Mouse (Mus musculus) forebrain, embryonic 14.5 days (tissue): ENCODE results near the gene Bdh2. TPM values are rescaled to one million over a fixed set of nuclear protein-coding genes. Genes with fewer than 3 reads are reported as not detected.

ENCODE experiments used
- ATAC-seq: fragments of 200-750 bp; cut with Nextera tagmentation; 2 replicates; pipeline ENCODE4 v1.8.0; 2017; ENCODE audit warnings: mild to moderate bottlenecking, moderate library complexity
- DNase-seq: peaks from one replicate; pipeline ENCODE4 v3.0.0-alpha.2; 2015; ENCODE audit warnings: low spot score
- H3K27ac ChIP-seq: fragments of 300-500 bp; sonication (generic); 2 replicates; pipeline ENCODE4 v1.5.1; 2014; ENCODE audit warnings: low read depth, mild to moderate bottlenecking, control low read depth, low read length, moderate library complexity
- H3K27me3 ChIP-seq: fragments of 300-500 bp; sonication (generic); replicated peaks from 2 replicates; pipeline ENCODE4 v1.6.1; 2014; ENCODE audit warnings: low read length, control low read depth, mixed read lengths; ENCODE audit not compliant: control insufficient read depth, insufficient read depth
- H3K36me3 ChIP-seq: fragments of 300-500 bp; sonication (generic); 2 replicates; pipeline ENCODE4 v1.6.1; 2014; ENCODE audit warnings: low read length, control low read depth; ENCODE audit not compliant: control insufficient read depth, insufficient read depth
- H3K4me1 ChIP-seq: fragments of 300-500 bp; sonication (generic); 2 replicates; pipeline ENCODE4 v1.6.1; 2014; ENCODE audit warnings: antibody characterized with exemption, low read length, control low read depth; ENCODE audit not compliant: control insufficient read depth, insufficient read depth
- H3K4me2 ChIP-seq: fragments of 300-500 bp; sonication (generic); 2 replicates; pipeline ENCODE4 v1.6.1; 2014; ENCODE audit warnings: mild to moderate bottlenecking, control low read depth, low read length
- H3K4me3 ChIP-seq: fragments of 300-500 bp; sonication (generic); 2 replicates; pipeline ENCODE4 v1.5.1; 2014; ENCODE audit warnings: low read depth, low read length, control low read depth
- H3K9ac ChIP-seq: fragments of 300-500 bp; sonication (generic); 2 replicates; pipeline ENCODE4 v1.6.1; 2014; ENCODE audit warnings: mild to moderate bottlenecking, low read length, control low read depth, moderate library complexity
- H3K9me3 ChIP-seq: fragments of 300-500 bp; sonication (generic); replicated peaks from 2 replicates; pipeline ENCODE4 v1.6.1; 2016; ENCODE audit warnings: low read length, control low read depth, mixed read lengths; ENCODE audit not compliant: control insufficient read depth
- WGBS: fragments of 180-500 bp; shearing (Covaris S2); extraction: QIAGEN DNeasy Blood & Tissue Kit; methylation state at CpG from one replicate; pipeline ENCODE4 v1.1.7; 2014; 5-methylcytosine and 5-hydroxymethylcytosine counted together
- polyA plus RNA-seq: library from polyadenylated mRNA; unstranded; fragments of >200 nt; fragmentation: Nextera tagmentation; extraction: Ambion mirVana; gene quantifications from 2 replicates; pipeline ENCODE4 v1.2.1, GENCODE M21; 2014

The Bdh2 gene
- polyA plus RNA-seq, 1 experiment from 2014 or later: 3.8 TPM

- Histone ChIP-seq H3K4me2 (no peak overlapping the region), H3K27ac (no peak overlapping the region), H3K9me3 (no peaks in the 10 kb centered on the region), H3K36me3 (no peaks in the 10 kb centered on the region), H3K4me1 (no peaks in the 10 kb centered on the region), H3K9ac (no peak overlapping the region), H3K4me3 (no peak overlapping the region), H3K27me3 (no peaks in the 10 kb centered on the region)
- DNase-seq (no peak), ATAC-seq (no peak)
- WGBS: 89% methylated on average over 8 of the region's 8 CpGs
Observed at GRCm38 (mm10) chr3:135288138-135288750, 7.2 kb downstream of the Bdh2 start.

- ATAC-seq: no peak
Observed at GRCm38 (mm10) chr3:135289148-135289547, 8.1 kb downstream of the Bdh2 start.

DNA sequence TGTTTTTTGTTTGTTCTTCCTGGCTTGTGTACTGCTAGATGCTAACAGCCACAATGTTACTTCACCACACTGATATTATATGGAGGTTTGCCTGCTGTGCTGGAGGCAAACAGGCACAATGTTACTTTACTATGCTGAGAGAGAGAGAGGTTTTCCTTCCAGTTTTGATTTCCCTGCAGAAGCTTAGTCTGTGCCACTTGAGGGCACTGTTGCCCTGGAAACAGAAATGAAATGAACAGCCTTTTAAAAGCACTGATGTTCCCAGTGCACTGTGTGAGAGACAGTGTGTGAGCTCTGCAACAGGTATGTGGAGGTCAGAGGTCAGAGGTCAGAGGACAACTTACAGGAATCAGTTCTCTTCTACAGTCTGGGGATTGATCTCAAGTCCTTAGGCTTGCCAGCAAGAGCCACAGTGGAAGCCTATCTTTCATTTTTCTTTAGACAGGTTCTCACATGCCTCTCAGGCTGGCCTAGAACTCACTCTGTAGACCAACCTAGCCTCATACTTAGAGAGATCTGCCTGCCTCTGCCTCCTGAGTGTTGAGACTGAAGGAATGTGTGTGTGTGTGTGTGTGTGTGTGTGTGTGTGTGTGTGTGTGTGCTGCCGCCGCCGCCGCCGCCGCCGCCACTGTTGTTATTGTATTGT is 9.4 kb downstream of the Bdh2 start:
- Histone ChIP-seq H3K4me3 (no peak overlapping the region), H3K4me2 (no peak overlapping the region), H3K27me3 (no peaks in the 10 kb centered on the region), H3K9ac (no peak overlapping the region), H3K4me1 (no peaks in the 10 kb centered on the region), H3K27ac (no peak overlapping the region), H3K9me3 (no peaks in the 10 kb centered on the region), H3K36me3 (no peaks in the 10 kb centered on the region)
- 100% methylated on average over 7 of the region's 7 CpGs for WGBS
- DNase-seq (peak; percentile 91), ATAC-seq (peak; percentile 80)

More at GRCm38 (mm10) chr3:135289148-135289547, 8.1 kb downstream of the Bdh2 start:
- no peaks in the 10 kb centered on the region for H3K27me3 ChIP-seq
- no peak overlapping the region for H3K27ac ChIP-seq
- WGBS: 87% methylated on average over 1 of the region's 1 CpGs
- no peak overlapping the region for H3K4me2 ChIP-seq
- H3K9ac ChIP-seq: no peak overlapping the region
- no peaks in the 10 kb centered on the region for H3K9me3 ChIP-seq
- no peaks in the 10 kb centered on the region for H3K36me3 ChIP-seq
- no peak for DNase-seq
- no peaks in the 10 kb centered on the region for H3K4me1 ChIP-seq
- H3K4me3 ChIP-seq: no peak overlapping the region

DNA sequence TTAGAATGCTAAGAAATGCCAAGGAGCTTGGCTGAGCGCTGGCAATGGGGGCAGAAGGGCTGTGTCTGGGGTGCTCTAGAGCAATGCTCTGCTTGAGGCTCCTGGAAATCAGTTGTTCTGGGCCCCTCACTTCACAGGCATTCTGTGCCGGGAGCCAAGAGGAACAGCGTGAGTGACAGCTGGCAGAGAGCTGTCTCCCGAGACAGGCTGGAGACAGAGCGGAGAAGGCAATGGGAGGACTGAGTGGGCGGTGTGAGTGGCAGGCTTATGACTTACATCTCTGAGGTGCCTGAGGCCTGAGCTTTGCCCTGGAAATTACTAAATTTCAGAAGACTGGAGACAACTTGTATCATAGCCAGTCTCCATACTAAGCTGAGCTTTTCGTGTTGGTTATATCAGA is 12.7 kb downstream of the Bdh2 start:
- no peaks in the 10 kb centered on the region for H3K4me1 ChIP-seq
- H3K4me2 ChIP-seq: no peak overlapping the region
- no peak overlapping the region for H3K9ac ChIP-seq
- no peaks in the 10 kb centered on the region for H3K27me3 ChIP-seq
- no peaks in the 10 kb centered on the region for H3K9me3 ChIP-seq
- peak; percentile 39 for DNase-seq
- no peaks in the 10 kb centered on the region for H3K36me3 ChIP-seq
- H3K27ac ChIP-seq: no peak overlapping the region
- 50% methylated on average over 7 of the region's 7 CpGs for WGBS
- H3K4me3 ChIP-seq: no peak overlapping the region
- ATAC-seq: peak; percentile 58; the same call in 1 of the 2 replicates

DNA sequence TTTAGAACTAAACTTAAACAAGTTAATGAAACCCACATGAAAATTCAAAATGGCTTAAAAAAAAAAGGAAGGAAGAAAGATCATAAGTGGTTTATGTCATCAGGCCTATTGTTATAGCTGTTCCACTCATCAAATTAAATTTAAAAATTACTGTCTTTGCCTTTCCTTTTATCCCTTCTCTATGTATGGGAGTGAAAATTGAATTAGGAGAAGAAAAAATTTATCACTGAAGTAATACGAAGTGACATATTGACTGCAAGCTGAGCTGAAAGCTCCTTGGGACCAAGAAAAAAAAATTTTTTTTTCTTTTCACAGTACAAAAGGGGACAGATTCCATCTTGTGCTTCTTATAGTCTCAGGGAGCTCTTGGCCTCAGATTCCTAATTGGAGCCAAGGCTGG is 14.5 kb downstream of the Bdh2 start:
- Histone ChIP-seq H3K4me1 (no peaks in the 10 kb centered on the region), H3K9me3 (no peaks in the 10 kb centered on the region), H3K4me3 (no peak overlapping the region), H3K36me3 (no peaks in the 10 kb centered on the region), H3K27ac (no peak overlapping the region), H3K4me2 (no peak overlapping the region), H3K27me3 (no peaks in the 10 kb centered on the region), H3K9ac (no peak overlapping the region)
- ATAC-seq (no peak), DNase-seq (no peak)
- WGBS: 85% methylated on average over 1 of the region's 1 CpGs

GRCm38 (mm10) chr3:135298560-135298959 is 17.5 kb downstream of the Bdh2 start:
- 85% methylated on average over 3 of the region's 3 CpGs for WGBS
- no peaks in the 10 kb centered on the region for H3K4me1 ChIP-seq
- no peak overlapping the region for H3K4me3 ChIP-seq
- no peak overlapping the region for H3K27ac ChIP-seq
- no peak overlapping the region for H3K9ac ChIP-seq
- DNase-seq: no peak
- H3K36me3 ChIP-seq: no peaks in the 10 kb centered on the region
- H3K27me3 ChIP-seq: no peaks in the 10 kb centered on the region
- H3K9me3 ChIP-seq: no peaks in the 10 kb centered on the region
- H3K4me2 ChIP-seq: no peak overlapping the region
- no peak for ATAC-seq

DNA sequence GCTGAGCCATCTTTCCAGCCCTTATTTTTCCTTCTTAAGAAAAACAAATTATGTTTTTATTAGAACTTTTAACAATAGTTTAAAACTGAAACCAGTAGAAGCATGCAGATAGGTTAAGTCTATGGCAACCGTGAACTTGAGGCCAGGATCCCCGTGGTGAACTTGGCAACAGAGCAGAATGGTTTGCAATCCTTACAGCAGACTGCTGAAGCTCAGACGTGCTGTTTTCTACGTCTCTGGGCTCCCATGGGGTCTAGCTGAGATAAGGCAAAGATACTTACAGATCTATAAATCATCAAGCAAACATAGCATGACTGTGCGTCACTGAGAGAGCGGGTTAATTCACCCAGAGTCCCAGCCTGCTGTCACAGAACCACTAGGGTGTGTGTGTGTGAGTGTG is 19.1 kb downstream of the Bdh2 start:
- H3K9me3 ChIP-seq: no peaks in the 10 kb centered on the region
- 0 out of 2 replicates have a peak, but pooled peaks cover 2% of the 10 kb centered on the region for H3K4me1 ChIP-seq
- H3K4me2 ChIP-seq: no peak overlapping the region
- no peaks in the 10 kb centered on the region for H3K36me3 ChIP-seq
- H3K9ac ChIP-seq: no peak overlapping the region
- no peak overlapping the region for H3K27ac ChIP-seq
- H3K4me3 ChIP-seq: no peak overlapping the region
- DNase-seq (no peak), ATAC-seq (no peak)
- H3K27me3 ChIP-seq: no peaks in the 10 kb centered on the region
- 79% methylated on average over 6 of the region's 6 CpGs for WGBS

DNA sequence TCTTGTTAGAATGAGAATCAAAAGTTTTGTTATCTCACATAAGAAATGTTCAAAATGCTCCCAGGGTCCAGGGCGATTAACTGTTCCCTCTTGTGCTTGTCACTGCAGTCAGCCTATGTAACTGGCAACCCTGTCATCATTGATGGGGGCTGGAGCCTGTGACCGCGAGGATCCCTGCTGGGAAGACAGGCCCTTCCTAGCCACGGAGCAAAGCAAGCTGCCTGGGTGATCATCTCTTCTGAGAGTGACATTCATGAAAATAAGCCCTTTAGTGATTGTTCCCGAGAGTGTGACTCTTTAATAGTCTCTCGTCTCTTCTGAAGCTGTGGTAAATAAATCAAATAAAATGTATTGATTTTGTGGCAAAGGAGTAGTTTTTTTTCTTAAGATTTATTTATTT is 23.0 kb downstream of the Bdh2 start:
- H3K4me3 ChIP-seq: no peak overlapping the region
- H3K9me3 ChIP-seq: no peaks in the 10 kb centered on the region
- ATAC-seq: no peak
- H3K27me3 ChIP-seq: no peaks in the 10 kb centered on the region
- no peaks in the 10 kb centered on the region for H3K36me3 ChIP-seq
- no peak for DNase-seq
- peaks cover 4% of the 10 kb centered on the region; the same call in 1 of the 2 replicates for H3K4me1 ChIP-seq
- no peak overlapping the region for H3K9ac ChIP-seq
- 12% methylated on average over 6 of the region's 6 CpGs for WGBS
- H3K4me2 ChIP-seq: no peak overlapping the region
- H3K27ac ChIP-seq: no peak overlapping the region

DNA sequence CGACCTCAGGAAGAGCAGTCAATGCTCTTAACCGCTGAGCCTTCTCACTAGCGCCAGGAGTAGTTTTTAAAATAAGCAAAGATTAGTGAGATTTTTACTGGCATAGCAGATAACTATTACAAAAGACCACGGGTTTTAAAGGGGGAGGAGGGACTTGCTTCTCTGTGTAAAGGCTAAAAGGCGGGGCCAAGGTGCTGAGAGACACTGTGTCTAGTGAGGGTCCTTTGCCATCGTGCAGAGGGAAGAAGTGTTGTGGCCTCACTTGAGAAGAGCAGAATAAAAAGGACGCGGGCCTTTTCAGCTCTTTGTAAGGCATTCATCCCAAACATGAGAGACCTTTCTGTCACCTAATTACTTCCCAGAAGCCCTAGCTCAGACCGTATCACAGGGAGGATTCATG is 23.5 kb downstream of the Bdh2 start:
- peak; percentile 19 for DNase-seq
- no peak overlapping the region for H3K4me2 ChIP-seq
- H3K27me3 ChIP-seq: no peaks in the 10 kb centered on the region
- H3K9me3 ChIP-seq: no peaks in the 10 kb centered on the region
- no peaks in the 10 kb centered on the region for H3K36me3 ChIP-seq
- no peak overlapping the region for H3K4me3 ChIP-seq
- peaks cover 4% of the 10 kb centered on the region; the same call in 1 of the 2 replicates for H3K4me1 ChIP-seq
- 3% methylated on average over 9 of the region's 9 CpGs for WGBS
- ATAC-seq: no peak
- no peak overlapping the region for H3K27ac ChIP-seq
- no peak overlapping the region for H3K9ac ChIP-seq
